Mouse (Mus musculus) cerebellum, adult 2 months (tissue): Measurements from ENCODE around the gene Il33.

ENCODE experiments used
- CTCF ChIP-seq: fragments of 200-500 bp; IDR thresholded peaks from 2 replicates; pipeline ENCODE4 v1.5.1; 2011; ENCODE audit warnings: low read depth, mild to moderate bottlenecking, control low read depth, low read length, moderate library complexity, borderline replicate concordance; ENCODE audit not compliant: insufficient read depth
- POLR2A ChIP-seq: fragments of 200-500 bp; IDR thresholded peaks from 2 replicates; pipeline ENCODE4 v1.6.1; 2011; ENCODE audit warnings: low read length, control low read depth, borderline replicate concordance; ENCODE audit not compliant: insufficient read depth

DNA sequence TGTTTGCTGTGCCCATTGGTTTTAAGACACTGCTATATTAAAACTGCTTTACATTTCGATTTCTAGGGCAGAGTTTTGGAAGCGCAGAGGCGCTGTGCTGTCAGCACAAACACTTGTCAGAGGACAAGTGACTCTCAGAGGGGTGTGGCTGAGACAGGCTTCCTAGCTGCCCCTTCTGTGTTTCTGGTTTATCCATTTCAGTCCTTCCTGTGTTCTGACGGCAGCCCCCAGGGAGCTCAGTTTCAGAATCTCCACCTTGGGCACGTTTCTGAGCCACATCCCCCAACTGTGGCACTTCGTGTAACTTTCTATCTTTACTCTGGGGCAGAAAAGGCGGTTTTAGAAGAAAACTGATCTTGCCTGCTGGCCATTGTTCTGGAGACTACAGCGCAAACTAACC is 12.5 kb downstream of the Il33 start:
- TF ChIP-seq POLR2A (no peak), CTCF (no peak)
